Mouse (Mus musculus): ENCODE results near the gene Ep400.

Gene Ep400

DNA sequence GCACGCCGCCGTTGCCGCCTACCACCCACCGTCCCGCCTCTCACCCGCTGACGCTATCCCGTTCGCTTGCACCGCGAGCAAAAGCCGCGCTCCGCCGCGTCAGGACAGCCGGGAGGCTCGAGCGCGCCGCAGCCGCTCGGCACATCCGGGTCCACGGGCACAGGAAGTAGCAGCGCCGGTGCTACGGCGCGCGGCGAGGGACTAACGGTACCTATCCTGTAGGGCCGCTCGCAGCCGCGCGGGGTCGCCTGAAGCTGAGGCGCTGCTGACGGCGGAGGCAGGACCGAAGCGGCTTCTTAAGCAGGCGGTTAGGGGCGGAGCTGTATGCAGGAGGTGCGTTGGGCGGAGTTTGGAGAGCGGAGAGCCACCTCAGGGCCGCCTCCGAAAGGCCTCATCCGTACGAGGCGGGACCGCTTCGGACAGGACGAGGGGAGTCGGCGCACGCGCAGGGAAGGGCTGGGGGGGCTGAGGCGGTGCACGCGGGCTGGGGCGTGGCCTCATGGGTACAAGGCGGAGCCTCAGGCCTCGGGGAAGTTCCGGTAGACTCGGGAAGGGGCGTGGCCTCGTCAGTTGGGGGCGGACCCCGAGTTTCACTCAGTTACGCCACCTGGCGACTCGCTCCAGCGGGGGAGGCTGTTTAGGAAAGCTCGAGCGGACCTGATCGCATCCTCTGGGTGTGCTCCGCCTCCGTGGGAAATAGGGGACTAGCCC is at the start of gene Ep400:
Gene Ep400 (minus strand): TSS at position 270 of the 711 bp plus-strand sequence.
- peak; percentile 99 for DNase-seq (ENCODE audit: low read depth)

DNA sequence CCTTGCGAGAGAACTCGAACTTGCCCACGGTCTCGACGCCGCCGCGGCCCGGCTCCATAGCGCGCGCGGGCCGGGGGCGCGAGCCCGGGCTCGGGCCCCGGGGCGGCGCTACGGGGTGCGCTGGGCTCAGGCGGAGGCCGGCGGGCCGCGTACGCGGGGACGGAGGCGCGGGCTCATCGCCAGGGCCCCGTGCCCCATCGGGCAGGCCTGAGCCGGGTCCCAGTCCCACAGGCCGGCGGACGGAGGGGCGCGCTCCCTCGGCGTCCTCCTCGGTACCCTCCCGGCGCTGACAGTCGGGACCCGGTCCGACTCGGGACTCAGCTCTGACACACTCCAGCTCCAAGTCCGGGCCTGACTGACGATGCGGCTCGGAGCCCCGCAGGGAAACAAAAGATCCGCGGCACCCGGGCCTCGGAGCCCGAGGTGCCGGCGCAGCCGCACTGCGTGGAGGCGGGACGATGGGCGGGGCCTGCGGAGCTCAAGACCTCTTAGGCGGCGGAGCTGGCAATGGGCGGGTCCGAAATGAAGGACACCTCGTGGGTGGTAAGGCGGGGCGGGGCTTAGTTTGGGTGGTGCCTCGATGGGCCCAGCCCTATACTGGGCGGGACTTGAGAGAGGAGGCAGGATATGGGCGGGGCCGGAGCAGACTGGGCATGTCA is 39.3 kb upstream of the Ep400 start, which contains the start of gene Ulk1:
Gene Ulk1 (minus strand): TSS at position 431 of the 659 bp plus-strand sequence.
- peak; percentile 99 for DNase-seq (ENCODE audit: low read depth)

DNA sequence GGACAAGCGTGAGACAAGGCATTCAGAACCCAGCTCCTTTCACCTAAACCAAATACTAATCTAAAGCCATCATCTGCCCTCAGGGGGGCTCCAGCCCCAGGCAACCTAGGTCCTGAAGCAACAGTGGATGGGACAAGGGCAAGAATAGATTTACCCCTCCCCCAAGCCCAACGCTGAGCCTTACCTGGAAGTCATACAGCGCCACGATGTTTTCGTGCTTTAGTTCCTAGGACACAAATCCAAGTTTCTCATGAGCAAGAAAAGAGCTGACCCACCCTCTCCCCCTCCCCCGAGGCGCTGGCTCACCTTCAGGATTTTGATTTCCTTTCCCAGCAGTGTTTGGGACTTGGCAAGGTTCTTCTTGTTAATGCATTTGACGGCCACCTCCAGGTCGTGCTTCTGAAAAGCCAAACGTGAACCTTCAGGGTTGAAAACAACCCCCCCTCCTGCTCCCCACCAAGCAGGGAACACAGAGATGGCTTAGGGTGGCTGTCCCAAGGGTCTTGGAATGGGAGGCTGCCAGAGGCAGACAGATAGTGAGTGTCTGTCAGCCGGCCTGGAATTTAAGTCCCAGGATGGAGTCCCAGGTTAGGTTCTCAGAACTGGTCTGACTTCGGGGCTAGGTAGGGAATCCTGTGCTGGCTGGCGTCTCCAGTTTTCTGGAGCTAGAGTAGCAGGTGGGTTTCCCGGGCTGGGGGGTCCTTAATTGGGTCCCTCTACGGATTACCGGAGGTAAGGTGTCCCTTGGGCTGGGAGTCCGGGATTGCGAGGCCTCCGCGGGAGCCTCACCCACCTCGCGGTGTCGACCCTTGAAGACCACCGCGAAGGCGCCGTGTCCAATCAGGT is 38.5 kb upstream of the Ep400 start:
- DNase-seq (ENCODE audit: low read depth), result no peak

DNA sequence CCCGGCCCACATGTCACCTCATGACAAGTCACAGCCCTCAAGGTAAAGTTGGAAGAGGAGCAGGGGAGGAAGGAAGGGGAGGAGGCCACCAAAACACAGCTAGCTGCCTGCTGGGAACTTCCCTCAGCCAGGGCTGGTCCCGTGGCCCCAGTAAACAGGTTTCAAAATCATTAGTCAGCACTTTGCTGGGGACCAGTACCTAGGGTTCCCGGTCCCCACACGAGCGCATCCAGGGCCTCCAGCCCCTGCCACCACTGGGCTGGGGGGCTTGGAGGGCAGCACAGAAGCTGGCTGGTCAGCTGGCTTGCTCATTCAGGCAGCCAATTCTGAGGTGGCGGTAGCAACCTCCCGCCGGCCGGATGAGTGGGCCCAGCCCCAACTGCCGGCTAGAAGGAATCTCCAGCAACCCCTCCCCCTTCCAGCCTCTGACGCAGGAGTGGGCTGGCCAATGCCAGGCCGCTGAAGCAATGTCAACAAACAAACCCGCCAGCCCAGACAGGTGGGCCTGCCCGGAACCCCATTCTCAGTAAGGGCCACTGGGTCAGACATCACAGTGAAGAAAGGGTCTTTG is 37.6 kb upstream of the Ep400 start:
- DNase-seq (ENCODE audit: low read depth), result peak; percentile 71

DNA sequence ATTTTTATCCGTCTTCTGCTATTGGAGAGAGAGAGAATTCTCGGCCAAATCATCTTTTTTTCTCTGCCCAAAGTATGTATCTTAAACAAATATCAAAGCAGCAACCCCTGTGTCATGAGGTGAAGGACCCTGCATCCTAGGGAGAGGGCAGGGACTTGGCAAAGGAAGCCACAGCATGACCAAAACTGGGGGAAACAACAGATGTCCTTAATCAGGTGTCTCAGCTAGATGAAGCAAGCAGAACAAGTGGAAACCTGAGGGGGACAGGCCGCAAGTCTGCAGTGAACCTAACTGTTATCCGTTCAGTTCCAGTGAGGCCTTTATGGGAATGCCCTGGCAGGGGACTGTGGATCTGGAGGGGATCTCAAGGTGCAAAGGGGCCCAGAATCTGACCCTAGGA is 36.9 kb upstream of the Ep400 start:
- no peak for DNase-seq (ENCODE audit: low read depth)

DNA sequence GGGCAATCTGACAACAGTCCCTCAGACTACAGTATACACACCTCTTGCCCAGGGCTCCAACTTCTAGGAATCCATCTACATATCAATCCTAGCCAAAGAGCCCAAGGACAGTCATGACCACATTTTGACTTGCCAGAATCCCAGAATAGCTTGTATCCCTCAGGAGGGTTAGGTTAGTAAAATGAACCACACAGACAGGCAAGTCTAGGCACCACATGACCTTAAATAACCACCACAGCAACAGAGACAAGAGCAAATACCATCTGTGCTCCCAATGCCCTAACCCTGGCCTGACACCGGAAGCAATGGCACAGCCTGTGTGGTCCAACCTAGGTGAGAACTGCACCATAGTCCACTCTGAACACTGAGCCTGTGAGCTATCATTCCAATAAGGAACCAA is 36.2 kb upstream of the Ep400 start:
- DNase-seq (ENCODE audit: low read depth), result no peak

DNA sequence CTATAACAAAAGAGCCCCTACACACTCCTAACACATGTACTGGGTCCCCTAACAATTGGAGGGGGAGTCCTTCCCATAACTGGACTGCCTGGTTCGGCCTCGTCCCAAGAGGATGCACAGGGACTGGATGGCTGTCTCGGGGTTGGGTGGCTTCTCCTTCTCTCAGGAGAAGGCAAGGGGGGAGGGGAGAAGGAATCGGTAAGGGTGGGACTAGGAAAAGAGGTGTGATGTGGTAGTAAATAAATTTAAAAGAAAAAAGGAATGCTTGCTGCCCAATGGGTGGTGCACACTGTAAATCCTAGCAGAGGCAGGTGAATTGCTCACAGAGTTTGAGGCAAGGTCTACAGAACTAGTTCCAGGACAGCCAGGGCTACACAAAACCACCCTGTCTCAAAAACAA is 35.6 kb upstream of the Ep400 start:
- DNase-seq (ENCODE audit: low read depth), result no peak

DNA sequence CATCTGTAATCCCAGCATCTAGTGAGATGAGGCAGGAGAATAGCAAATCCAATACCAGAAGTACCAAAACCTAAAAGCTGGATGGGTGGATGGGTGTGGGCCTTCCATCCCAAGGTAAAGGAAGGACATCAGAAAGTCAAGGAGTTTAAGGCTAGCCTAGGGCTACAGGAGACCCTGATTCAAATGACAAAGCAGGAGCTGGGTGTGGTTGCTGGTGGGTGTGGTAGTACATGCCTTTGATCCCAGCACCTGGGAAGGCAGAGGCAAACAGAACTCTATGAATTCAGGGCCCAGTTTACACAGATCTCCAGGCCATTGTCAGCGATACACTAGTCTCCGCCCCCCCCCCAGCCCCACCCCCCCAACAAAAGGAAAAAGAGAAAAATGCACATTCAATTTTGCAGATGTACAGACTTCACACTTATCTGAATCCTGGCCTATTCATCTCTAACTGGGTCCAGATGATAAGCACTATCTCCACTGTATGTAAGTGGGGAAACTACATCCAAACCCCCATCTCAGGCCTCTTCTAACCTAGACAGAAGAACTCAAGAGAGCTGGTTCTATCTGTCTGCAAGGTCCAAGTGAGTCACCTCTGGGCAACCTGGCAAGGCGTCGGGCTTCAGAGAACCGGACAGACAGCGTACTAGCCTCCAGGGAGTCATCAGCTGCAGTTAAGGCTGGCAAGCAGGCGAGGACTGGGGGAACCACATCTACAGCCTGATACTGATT is 33.7 kb upstream of the Ep400 start:
- DNase-seq (ENCODE audit: low read depth), result no peak

DNA sequence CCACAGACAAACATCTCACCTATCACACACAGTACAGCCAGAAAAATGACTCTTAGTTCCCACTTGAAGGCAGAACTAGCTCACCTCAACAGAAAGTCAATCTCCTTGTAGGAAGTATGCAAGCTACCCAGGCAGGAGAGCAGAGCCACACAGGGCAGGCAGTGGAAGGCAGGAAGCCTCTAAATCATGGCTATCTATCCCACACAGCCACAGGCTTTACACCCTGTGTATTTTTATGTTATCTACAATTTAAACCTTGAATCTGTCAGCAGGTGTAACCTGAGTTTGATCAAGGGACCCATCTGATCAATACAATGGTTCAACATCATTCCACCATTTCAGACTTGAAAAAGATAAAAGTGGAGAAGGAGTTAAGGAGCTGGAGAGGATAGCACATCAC is 32.3 kb upstream of the Ep400 start:
- no peak for DNase-seq (ENCODE audit: low read depth)

DNA sequence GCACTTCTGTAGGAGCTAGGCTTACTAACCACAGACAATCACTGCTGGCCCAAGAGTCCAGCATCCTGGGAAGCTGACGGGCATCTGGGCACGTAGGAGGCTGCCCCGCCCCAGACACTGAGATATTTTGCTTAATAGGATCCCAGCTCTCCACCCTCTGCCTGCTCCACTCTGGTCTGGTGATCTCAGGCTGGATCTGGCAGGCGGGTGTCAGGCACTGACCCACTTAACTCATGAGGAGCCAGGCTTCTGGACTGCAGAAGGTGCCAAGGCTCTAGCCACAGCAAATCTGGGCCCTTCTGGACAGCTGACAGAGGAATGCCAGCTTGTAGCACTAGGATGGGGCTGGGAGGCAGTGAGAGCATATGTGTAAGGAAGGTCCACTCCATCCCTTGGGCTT is 31.7 kb upstream of the Ep400 start:
- DNase-seq (ENCODE audit: low read depth), result no peak

DNA sequence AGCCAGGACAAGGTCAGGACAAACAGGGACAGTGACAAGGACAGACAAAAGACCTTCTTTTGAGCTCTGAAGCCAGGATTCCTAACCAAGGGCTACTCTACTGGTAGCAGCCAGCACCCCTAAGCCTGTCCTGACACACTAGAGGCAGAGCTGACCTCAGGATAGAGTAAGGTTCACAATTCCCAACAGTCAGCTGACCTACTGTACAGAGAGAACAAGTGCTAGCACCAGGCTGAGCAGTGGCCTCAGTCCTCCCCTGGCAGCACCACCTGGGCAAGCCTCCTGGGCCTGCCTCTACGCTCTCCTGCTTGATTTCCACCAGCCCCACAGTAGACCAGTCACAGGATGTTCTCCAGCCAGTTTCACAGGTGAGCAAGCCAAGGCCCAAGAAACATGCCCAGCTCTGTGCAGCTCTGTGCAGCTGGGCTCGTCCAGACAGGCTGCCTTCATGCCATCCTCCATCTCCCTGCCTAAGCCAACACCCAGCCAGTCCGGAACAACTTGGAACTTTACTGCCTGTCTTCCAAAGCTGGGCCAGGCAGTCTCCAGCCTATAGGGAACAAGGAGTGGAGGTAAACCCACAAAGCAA is 30.6 kb upstream of the Ep400 start:
- DNase-seq (ENCODE audit: low read depth), result no peak

DNA sequence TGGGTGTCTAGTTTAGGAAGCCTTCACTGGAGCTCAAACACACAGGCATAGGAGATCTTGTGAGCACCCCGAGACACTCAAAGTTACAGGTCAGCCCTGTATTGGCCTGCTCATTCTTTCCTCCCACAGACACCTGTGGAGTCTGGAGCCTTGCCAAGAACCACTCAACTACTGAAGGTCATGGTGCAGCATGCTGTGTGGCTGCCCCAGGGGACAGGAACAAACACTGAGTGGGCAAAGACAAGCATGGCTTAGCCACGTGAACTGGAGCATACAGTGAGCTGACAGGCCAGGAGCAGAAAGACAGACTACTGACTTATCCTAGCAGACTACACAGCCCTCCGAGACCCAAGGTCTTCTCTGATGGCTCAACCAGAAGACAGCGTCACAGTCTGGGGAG is 27.2 kb upstream of the Ep400 start:
- no peak for DNase-seq (ENCODE audit: low read depth)

DNA sequence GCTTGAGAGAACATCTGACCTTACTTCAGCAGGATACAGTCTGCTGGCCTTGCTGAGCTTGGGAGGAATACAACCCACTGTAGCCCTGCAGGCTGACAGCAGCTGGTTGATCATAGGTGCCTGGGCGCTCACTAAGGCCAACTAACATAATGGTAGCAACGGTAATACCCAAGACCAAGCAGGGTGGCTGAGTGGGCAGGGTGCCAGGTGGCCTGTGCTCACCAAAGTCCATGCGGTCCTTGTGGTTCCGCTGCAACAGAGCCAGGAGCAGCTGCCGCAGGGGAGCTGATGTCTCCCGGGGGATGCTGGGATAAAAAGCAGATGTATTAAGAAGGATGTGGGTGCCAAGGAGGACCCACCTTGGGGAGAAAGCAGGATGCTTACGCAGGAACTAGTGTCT is 23.8 kb upstream of the Ep400 start:
- no peak for DNase-seq (ENCODE audit: low read depth)

DNA sequence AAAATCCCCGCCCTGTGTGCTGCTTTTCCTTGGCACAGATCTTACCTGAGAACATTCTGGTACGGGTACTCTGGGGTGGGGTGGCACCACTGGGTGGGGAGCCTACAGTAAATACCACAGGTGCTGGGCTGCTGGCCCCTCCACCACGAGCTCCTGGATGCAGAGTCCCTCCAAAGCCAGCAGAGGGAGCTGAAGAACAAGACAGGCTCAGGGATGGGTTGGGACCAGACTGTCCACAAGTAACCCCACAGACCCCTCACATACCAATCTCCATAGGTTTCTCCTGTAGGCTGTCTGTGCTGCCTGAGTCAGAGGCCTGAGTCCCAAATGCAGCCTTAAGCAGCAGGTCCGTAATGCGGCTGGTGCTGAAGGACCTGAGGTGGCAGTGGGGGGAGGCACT is 18.2 kb upstream of the Ep400 start:
- DNase-seq (ENCODE audit: low read depth), result no peak

DNA sequence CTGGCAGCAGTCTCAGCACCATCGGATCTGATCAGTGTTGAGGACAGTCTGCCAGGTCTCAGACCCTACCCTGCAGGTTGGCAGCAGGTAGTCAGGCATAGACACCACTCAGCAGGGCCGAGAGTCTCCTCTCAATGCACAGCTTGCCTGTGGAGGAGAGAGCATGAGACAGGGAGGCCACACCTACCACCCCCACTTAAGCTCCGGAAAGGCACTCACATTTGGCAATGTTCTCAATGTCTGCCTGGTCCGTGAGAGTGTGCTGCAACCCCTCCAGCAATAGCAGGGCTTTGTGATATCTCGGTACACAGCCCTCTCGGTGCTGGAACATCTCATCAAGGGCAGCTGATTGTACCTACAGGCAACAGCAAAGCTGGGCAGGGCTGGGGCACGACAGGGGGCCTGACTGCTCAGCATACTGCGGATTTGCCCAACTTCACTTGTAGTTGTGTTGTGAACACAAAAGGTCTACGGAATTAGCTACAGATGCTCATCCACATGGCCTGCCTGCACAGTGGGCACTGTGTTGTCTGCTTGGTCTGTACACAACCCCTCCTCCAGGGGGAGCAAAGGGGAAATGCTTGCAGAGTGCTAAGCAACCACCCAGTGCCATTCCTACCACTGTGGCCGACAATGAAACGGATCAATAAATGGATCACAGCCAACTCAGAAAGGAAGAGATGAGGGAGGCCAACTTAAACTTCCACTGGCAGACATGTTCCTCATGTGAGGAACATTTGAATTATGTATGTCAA is 15.7 kb upstream of the Ep400 start:
- DNase-seq (ENCODE audit: low read depth), result no peak

DNA sequence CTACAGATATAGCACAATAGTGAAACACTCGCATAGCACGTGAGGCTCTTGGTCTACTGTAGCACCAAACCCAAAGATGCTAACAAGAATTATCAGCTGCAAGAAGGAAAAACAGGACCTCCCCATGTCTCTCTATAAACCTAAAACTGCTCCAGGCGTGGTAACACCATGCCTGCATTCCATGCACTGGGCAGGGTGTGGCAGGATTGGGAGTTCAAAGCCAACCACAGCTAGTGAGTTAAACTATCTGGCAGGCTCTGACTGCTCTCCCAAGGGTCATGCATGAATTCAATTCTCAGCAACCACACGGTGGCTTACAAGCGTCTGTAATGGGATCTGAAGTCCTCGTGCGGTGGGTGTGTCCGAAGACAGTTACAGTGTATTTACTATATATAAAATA is 12.6 kb upstream of the Ep400 start:
- no peak for DNase-seq (ENCODE audit: low read depth)

DNA sequence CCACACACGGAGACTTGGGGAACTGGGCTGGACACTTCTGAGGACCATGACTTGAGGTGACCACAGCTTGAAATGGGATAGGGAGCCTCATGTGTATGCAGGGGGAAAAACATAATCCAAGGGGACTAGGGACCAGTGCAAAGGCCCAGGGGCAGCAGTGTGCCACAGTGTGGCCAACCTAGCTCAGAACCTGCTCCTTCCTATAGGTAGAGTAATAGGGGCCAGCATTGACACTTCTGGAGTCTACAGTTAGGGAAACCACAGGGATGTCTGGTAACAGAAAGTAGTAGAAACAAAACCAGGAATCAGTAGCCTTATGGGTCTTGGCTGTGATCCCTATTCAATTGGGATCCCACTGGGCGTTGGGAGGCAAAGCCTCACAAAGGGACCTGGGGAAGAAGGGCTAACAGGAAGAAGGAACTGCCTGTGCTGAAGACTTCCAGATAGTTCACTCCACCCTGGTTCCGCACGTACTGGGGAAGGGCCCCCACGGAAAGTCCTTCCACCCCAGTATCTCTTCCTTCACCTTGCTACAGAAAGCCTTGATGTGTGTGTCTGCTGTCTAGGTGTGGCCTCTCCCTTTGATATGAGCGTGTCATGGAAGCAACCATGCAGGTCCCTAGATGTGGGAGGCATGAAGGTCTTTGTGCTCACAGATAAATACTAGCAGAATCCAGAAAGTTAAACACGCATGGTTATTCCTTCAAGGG is 11.2 kb upstream of the Ep400 start:
- no peak for DNase-seq (ENCODE audit: low read depth)

DNA sequence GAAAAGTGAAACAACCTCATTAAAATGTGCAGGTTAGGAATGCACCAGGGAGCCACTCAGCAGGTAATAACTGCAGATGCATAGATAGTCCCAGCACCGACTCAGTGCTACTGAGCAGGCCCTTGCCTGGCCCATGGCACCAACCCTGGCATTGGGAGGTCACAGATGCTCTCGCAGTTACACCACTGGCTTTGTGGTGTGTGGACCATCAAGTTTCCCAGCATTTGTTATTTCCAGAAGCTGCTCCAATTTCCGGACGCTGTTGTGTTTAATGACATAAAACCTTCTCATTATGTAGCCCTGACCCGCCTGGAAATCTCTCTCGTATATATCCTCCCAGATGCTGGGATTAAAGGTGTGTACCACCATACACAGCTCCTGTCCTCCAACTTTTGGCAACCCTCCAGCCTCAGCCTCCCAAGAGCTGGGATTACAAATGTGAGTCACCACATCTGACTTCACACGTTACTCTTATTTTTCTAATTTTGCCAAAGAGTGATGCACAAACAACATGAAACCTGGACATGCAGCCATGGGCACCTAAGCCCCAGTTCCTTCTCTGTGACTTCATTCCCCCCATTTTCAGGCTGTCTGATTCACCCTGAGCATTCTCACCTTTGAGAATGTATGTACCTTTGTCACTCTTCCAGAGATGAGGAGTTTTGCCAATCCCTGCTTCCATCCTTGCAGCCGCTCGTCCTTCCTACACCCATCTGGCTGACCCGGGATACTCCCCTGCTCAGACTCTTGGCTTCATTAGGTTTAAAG is 10.4 kb upstream of the Ep400 start:
- no peak for DNase-seq (ENCODE audit: low read depth)

DNA sequence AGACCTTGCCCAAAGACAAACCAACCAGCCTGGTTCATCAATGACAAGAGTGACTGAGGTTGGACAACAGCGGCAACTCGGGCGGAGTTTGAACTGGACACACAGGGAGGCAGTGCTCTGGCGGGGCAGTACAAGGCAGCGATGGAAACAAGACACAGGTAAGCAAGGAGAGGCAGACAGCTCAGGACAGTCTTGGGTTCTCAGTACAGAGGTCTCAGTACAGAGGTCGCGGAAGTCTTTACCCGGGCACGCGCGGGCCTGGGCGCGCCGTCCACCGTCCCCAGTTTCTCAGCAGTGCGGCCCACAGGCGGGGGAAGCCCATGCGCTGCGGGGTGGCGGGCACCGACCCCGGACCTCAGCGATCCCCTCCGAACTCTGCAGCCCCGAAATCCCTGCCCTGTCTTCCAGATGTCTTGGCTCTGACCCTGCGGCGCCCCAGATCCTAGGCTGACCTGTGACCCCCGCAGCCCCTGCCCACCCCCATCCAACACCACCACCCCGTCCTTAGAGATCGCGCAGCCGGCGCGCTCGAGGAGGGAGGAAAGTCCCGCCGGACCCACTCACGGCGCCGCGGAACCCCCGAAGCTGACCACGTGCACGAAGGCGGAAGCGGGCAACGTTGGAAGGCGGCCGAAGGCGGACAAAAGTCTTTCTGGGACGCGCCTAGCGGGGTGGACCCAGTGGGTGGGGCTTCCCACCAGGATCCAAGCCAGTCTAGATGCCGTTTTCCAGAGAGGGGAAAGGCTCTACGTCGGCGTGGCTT is 9.7 kb upstream of the Ep400 start, which contains the start of gene Pus1:
Gene Pus1 (minus strand): TSS at position 662 of the 763 bp plus-strand sequence.
- DNase-seq (ENCODE audit: low read depth), result peak; percentile 81

All from c-Kit-positive CD71-negative TER-119-negative erythroid progenitor cells, embryonic 14.5 days (primary cell).